Mouse (Mus musculus) central nervous system, embryonic 11.5 days (tissue): ENCODE data around the gene Tbc1d7. TPM values are rescaled to one million over a fixed set of nuclear protein-coding genes. Genes with fewer than 3 reads are reported as not detected.

ENCODE experiments used
- polyA plus RNA-seq: library from polyadenylated mRNA; depleted of rRNA; stranded (reverse); fragments of >200 nt; gene quantifications from 2 replicates; pipeline ENCODE4 v1.2.3, GENCODE M21; 2012; rRNA removed

The Tbc1d7 gene
- polyA plus RNA-seq: 35.4 and 39.2 TPM in 2 replicates

DNA sequence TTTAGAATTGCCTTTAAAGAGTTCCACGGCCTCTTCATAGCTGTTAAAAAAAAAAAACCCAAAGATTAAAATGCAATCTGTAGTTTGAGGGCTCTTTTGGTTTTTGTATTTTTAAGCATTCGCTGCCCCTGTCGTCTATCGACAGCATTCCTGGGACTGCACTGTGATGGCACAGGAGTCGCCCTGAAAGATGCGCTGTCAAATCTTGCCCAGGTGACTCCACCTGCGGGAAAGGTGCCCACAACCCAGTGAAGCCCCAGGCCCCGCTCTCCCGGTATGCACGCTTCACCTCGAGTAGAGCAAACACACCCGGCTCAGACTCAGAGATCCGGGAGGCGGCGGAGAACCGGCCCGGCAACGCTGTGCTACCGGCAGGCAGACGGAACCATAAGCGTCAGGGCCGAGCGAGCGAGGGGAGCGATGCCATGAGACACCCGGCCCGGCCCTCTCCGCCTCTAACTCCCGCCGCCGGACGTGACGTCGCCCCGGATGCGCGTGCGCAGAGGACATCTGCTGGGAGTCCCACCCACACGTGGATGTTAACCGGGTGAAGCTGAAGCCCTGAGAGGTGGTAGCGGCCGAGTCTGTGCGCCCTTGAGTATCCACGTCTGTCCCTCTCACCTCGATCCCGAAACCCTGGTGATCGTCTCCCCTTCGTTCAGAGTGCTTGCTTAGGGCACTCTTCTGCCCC is at the start of gene Tbc1d7:
Gene Tbc1d7, minus strand, starts transcription at position 482 of the 691 bp plus-strand sequence.

Other genes with a start within 250 kb of the Tbc1d7 start
- 1.4 and 1.7 TPM in 2 replicates for gene Gfod1, start 132.7 kb upstream of the Tbc1d7 start, polyA plus RNA-seq
- gene Sirt5, start 194.0 kb upstream of the Tbc1d7 start, polyA plus RNA-seq: 20.5 and 22.3 TPM in 2 replicates
- 124 and 215 TPM in 2 replicates for gene Nol7, start 226.9 kb upstream of the Tbc1d7 start, polyA plus RNA-seq